Mouse (Mus musculus) heart, postnatal 36 days (tissue): ENCODE measurements around the gene Arhgef9. TPM values are rescaled to one million over a fixed set of nuclear protein-coding genes. Genes with fewer than 3 reads are reported as not detected.
A peak's percentile ranks its signal among the peaks of the same experiment; 100 is the strongest.

Experiments used
- DNase-seq, 2 experiments: peaks; one replicate each; pipeline ENCODE4 v3.0.0; 2021 to 2022
- intact Hi-C: fragments of 180-260 bp; cut with DNase I; formaldehyde crosslinking; loops from one replicate; pipeline ENCODE4 v1.15.1; 2025
- total RNA-seq, 2 experiments: library from RNA; stranded (reverse); gene quantifications; 2 replicates each; pipeline ENCODE4 v1.2.3; 2021

Arhgef9 gene
- 10 to 100 TPM; 15.0 to 16.2 TPM for total RNA-seq

DNA sequence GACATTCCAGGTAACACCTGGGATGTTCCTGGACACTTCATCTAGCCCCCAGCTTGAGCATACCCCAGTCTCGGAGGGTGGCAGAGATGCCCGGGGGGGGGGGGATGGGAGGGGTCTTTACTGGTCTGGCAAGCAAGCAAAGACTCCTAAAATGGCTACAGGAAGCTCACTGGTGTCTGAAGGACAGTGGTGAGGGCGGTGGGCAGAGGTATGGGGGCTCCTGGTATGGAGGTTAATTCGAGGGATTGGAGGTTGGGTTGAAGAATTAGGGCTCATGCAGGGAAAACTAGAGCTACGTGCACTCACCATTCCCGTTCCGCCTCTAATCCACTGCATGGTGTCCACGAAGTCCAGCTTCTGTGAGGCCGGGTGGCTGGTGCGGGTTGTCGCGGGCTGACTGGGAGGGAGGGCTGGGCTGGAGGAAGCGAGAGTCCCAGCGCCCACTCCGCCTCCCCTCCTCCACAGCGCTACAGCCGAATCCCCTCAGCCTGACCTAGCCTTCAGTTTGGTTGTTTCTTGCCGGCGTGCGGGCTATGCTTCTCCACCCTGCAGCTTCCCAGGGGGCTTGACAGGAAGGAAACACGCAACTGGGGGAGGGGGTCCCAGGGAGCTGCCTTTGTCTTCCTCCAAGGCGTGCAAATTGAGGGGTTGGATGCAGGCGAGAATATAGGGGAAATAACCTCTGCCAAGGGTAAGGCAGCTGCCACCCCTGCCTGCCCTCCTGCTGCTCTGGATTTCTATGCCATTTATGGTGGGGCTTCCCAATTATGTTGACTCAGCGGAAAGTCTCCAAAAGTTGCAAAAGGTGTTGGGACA is at the start of gene Arhgef9:
Gene Arhgef9 (minus strand): TSS at position 753 of the 816 bp plus-strand sequence.
- DNase-seq = peak; percentile 13 to 16
- intact Hi-C loops = no loop called here

- intact Hi-C loops = no loop called here
These were observed 42.2 kb upstream of the Arhgef9 start for GRCm38 (mm10) chrX:95238896-95239295.

GRCm38 (mm10) chrX:95195363-95196103 is 1.1 kb downstream of the Arhgef9 start:
- intact Hi-C loops = no loop called here

More at GRCm38 (mm10) chrX:95238896-95239295, 42.2 kb upstream of the Arhgef9 start:
- no peak for DNase-seq

GRCm38 (mm10) chrX:95175978-95176377 is 20.7 kb downstream of the Arhgef9 start:
- intact Hi-C loops = loop anchor here (2.0 kb wide), 1 partner anchor 311 kb away; no protein-coding TSS in a partner anchor
- peak; percentile 33 to 50 for DNase-seq

More at GRCm38 (mm10) chrX:95195363-95196103, 1.1 kb downstream of the Arhgef9 start:
- no peak for DNase-seq

DNA sequence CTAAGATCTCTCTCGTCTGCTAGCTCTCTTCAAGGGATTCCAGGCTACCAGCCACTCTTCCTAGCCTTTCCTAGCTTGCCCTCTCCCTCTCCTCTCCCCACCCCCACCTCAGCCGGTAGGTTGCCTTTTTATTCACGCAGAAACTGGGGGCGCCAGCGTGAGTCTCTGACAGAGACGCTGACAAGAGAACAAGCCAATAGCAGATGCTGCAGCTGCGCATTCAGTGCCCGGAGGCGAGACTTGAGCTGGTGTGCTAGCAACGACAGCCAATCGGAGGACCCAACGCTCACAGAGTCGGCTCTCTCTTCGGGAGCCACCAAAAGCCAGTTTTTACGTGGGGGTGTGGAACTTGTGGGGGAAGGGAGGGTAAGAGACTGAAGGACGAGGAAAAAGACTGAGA is 30.3 kb downstream of the Arhgef9 start:
- peak; percentile 68 to 75 for DNase-seq

DNA sequence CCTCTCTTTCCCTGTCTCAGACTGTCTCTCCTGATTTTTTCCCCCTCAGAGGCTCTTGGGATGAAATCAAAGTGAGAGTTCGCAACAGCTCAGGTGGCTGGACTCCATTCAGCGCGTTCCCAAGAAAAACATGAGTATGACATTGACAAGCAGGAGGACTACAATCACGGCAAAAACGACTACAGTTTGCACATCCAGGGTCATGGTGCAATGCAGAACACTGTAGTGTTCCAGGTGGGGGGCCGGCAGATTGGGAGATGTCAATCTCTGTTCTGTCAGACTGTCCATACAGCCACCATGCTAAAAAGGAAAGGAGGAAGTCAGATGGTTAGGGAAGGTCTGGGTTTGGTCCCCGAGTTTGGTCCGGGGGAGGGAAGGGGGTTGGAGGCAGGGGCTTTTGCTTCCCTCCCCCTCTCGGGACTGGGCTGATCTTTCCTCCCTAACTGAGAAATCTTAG is 31.0 kb downstream of the Arhgef9 start:
- peak; percentile 6 to 15 for DNase-seq
- intact Hi-C loops = loop anchor here (5.0 to 10.0 kb wide), 2 partner anchors 138 to 279 kb away; partner anchors contain the start of genes Amer1 and Spin4

More for the DNA sequence above, 30.3 kb downstream of the Arhgef9 start:
- intact Hi-C loops = loop anchor here (5.0 to 10.0 kb wide), 2 partner anchors 139 to 278 kb away; partner anchors contain the start of genes Amer1 and Spin4

DNA sequence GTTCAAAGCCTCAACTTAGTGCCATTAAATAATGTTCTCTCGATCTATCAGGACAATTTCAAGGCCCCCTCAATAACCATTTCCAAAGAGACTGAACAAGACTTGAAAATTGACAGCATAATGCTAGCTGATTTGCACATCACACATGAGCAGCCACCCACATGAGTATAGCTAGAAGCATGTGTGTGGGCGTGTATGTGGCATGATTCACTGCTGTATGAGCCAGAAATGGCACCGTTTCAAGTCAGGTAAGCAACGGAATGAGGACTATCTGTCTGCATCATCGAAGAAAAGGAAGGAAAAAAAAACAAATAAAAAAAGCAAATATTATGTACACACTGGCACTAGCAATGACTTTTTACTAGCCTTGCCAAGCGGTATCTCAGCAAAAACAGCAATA is 32.5 kb downstream of the Arhgef9 start:
- no peak for DNase-seq
- intact Hi-C loops = loop anchor here (10.0 kb wide), 1 partner anchor 281 kb away; the partner anchor contains the start of gene Amer1

GRCm38 (mm10) chrX:95163452-95163851 is 33.2 kb downstream of the Arhgef9 start:
- intact Hi-C loops = loop anchor here (10.0 kb wide), 1 partner anchor 281 kb away; the partner anchor contains the start of gene Amer1
- DNase-seq = no peak

DNA sequence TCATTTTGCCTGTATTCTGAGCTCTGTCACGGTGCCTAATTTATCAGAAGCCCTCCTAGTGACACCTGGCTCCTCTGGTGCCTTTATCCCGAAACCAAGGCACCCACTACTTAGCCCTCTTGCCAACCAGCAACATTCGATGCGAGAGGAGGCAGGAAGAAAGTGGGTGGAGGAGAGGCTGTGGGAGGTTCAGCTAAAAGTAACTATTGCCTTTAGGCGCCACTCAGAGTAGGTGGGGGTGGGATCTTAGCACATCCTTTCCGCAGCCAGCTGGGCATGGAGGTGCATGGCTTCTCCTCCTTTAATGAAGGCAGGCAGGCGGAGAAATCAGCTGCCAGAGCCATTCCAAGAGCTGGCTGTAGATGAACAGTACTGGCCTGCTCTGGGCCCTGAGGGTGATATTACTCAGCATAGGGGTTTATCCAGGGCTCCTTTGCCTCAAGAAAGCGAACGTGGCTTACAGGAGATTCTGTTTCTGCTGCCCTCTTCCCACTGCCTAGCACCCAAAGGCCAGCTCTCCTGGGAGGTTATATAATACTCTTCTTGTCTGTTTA is 39.7 kb downstream of the Arhgef9 start:
- DNase-seq = no peak
- intact Hi-C loops = no loop called here

DNA sequence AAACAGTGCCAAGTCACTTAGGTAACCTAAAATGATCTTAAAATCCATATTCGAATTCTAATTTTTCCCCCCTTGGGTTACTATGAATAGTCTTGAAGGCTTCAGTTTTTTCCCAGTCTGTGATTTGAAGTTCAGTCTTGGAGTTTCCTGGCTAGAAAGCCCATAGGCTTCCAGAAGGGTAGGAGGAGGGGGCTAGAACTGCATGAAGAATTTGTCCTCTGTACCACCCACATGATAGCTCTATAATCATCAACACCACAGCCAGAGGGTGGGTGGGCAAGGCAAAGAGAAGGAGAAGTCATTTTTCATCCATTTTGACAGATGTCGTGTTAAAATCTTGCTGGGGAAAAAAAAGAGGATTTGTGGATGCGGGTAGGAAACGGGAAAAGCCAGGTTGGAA is 58.0 kb downstream of the Arhgef9 start:
- DNase-seq = no peak
- intact Hi-C loops = no loop called here

- intact Hi-C loops = no loop called here
- DNase-seq = no peak
These were observed 63.2 kb downstream of the Arhgef9 start for GRCm38 (mm10) chrX:95133502-95133901.

GRCm38 (mm10) chrX:95132996-95133395 is 63.7 kb downstream of the Arhgef9 start:
- DNase-seq = no peak
- intact Hi-C loops = no loop called here

GRCm38 (mm10) chrX:95131783-95132182 is 64.9 kb downstream of the Arhgef9 start:
- no peak for DNase-seq
- intact Hi-C loops = no loop called here

DNA sequence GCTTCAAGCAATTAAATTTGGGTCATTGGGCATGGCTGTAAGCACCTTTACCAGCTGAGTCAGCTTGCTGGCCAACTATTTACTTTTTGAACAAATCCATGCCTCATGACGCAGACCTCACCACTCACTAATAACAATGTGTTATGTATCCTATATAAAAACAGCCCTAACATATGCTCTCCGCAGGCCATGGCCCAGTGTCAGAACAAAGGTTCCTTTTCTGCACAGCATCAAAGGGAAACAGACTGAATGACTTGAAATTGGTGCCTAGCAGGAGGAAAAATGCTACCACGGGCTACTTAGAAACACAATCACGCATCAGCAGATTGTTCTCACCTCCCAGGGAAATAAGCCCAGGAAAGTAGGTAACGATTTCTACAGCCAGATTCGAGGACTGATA is 73.2 kb downstream of the Arhgef9 start:
- intact Hi-C loops = no loop called here
- DNase-seq = no peak

DNA sequence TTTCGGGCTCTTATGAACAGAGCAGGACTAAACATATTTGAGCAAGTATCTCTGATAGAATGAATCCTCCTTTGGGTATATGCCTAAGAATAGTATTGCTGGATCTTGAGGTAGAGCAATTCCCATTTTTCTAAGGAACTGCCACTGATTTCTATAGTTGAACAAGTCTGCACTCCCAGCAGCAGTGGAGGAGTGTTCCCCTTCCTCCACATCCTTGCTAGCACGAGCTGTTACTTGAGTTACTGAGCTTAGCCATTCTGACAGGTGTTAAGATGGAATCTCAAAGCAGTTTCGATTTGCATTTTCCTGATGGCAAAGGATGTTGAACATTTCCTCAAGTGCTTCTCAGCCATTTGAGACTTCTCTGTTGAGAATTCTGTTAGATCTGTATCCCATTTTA is 92.3 kb downstream of the Arhgef9 start:
- DNase-seq = no peak
- intact Hi-C loops = no loop called here

- intact Hi-C loops = no loop called here
These were observed 109.0 kb downstream of the Arhgef9 start for GRCm38 (mm10) chrX:95087674-95088073.

GRCm38 (mm10) chrX:95077013-95077699 is 119.5 kb downstream of the Arhgef9 start:
- no peak for DNase-seq
- intact Hi-C loops = no loop called here

More at GRCm38 (mm10) chrX:95087674-95088073, 109.0 kb downstream of the Arhgef9 start:
- no peak for DNase-seq

DNA sequence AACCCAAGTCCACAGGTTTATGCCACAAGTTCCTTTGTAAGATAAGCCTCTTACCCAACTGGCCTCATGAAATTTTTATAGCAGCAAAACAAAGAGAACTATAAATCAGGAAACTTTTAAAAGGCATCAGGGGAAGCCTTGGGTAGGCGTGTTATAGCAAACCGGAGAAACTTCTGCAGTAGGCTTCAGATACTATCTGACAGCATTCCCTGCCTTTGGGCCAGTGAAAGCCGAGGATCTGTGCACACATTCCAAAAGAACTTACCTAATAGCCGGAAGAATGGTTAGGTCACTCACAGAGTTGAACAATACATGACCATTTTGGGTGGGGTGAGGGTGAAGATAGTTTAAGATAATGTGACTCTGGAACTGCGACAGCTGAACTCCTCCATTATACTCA is 168.7 kb downstream of the Arhgef9 start:
- intact Hi-C loops = loop anchor here (5.0 to 10.0 kb wide), 3 partner anchors 139 to 929 kb away; partner anchors contain the start of genes Amer1 and Las1l
- no peak for DNase-seq

DNA sequence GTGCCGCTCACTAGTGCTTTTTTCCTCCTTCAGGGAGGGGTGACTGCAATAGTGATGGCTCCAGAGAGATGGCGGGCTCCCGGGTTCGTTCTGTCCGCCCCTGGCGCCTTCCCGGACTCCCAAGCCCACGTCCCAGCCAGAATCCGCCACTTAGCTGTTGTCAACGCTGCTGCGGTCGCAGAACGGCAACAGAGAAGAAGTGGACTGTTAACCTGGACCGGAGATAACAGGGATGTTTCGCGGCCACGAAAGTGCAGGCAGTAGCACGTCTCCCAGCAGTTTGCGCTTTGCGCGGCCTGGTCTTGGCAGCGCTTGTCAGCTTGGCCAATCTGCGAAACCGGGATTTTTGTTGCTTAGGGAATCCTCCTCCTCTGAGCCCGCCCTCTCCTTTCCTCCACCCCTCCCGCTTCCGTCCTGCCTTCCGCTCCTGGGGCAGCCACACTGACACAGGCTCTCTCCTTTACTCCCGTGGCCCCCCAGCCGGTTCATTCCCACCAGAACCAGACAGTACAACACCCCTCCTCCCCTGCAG is 170.2 kb downstream of the Arhgef9 start, which contains the start of gene Spin4:
Gene Spin4 (minus strand): TSS at position 322 of the 532 bp plus-strand sequence.
- intact Hi-C loops = loop anchor here (5.0 to 10.0 kb wide), 3 partner anchors 141 to 931 kb away; partner anchors contain the start of genes Amer1 and Las1l

More for the DNA sequence above, 170.2 kb downstream of the Arhgef9 start, which contains the start of gene Spin4:
- DNase-seq = peak; percentile 73 to 77
